Mouse (Mus musculus): Measurements from ENCODE around the gene Grin2c.

GRCm38 (mm10) chr11:115247945-115248344 lies 19.1 kb downstream of the Grin2c start:
- no peak for TF ChIP-seq CTCF (IDR thresholded peaks at IDR 0.05; ENCODE audit: borderline replicate concordance, extremely low read depth, insufficient read depth, insufficient read length)
- no peak for TF ChIP-seq POLR2A (IDR thresholded peaks at IDR 0.05; ENCODE audit: borderline replicate concordance, extremely low read depth, insufficient read depth, insufficient read length, poor library complexity, severe bottlenecking)
